In the genomic region with DNA sequence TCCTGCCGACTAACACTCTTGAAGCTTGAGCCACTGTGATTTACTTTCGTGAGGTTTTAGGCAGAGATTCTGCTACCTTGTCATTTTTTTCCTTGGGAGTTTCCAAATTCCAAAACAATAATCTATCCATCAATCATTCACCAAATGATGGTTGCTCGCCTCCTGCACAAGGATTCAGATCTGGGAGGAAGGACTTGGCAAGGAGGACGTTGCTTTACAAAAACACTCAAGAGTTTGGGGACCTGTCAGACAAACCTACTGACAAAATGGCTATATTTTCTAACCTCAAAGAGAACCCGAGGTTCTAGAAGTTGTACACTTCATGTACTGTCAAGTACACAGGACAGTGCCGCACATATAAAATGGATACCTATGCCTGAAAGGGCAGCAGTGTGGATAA, we compare ENCODE assay signal across 22 mouse cellular contexts.
"Had no signal": no experiment of that assay in that cellular context is flagged by ENCODE, and none has a peak within 500 bp of the region (broad histone marks: within the 10 kb centered on the region; RNA-seq: fewer than 3 reads in every experiment).

No protein-coding gene starts in this region.

- H3K27ac ChIP-seq: kidney, postnatal 0 days; layer of hippocampus, adult 2 months; limb, embryonic 10.5 days; limb, embryonic 13.5 days; liver, embryonic 12.5 days; liver, embryonic 15.5 days; macrophage; midbrain, embryonic 12.5 days; midbrain, embryonic 15.5 days; neural tube, embryonic 12.5 days; neural tube, embryonic 15.5 days; stomach, postnatal 0 days had no signal

- DNase-seq: kidney, postnatal 25 days; layer of hippocampus, adult 9-11 months; liver; lung, adult 18-20 months; right cerebral cortex, adult 18-20 months; right cerebral cortex, postnatal 14 days; right cerebral cortex, postnatal 4 days; thymus, adult 2 months; thymus, postnatal 14 days; thymus, postnatal 4 days had no signal

- H3K4me1 ChIP-seq: liver, embryonic 12.5 days had no signal

- H3K9me3 ChIP-seq: limb, embryonic 10.5 days; limb, embryonic 13.5 days; liver, embryonic 12.5 days; liver, embryonic 15.5 days; midbrain, embryonic 12.5 days; midbrain, embryonic 15.5 days; neural tube, embryonic 12.5 days; neural tube, embryonic 15.5 days had no signal

- H3K4me2 ChIP-seq: limb, embryonic 13.5 days; liver, embryonic 12.5 days; liver, embryonic 15.5 days; midbrain, embryonic 12.5 days; midbrain, embryonic 15.5 days; neural tube, embryonic 12.5 days; neural tube, embryonic 15.5 days had no signal

- ATAC-seq: liver, embryonic 12.5 days; midbrain, embryonic 15.5 days had no signal

- H3K27me3 ChIP-seq: limb, embryonic 13.5 days; liver, embryonic 12.5 days; liver, embryonic 15.5 days; midbrain, embryonic 15.5 days; neural tube, embryonic 12.5 days; neural tube, embryonic 15.5 days had no signal

- H3K36me3 ChIP-seq: limb, embryonic 10.5 days; limb, embryonic 13.5 days; liver, embryonic 12.5 days; liver, embryonic 15.5 days; midbrain, embryonic 12.5 days; midbrain, embryonic 15.5 days; neural tube, embryonic 12.5 days; neural tube, embryonic 15.5 days had no signal

- H3K9ac ChIP-seq: limb, embryonic 13.5 days; liver, embryonic 12.5 days; liver, embryonic 15.5 days; midbrain, embryonic 12.5 days; midbrain, embryonic 15.5 days; neural tube, embryonic 12.5 days; neural tube, embryonic 15.5 days had no signal

- H3K4me3 ChIP-seq: layer of hippocampus, adult 2 months; limb, embryonic 10.5 days; limb, embryonic 13.5 days; liver, embryonic 12.5 days; liver, embryonic 15.5 days; midbrain, embryonic 12.5 days; midbrain, embryonic 15.5 days; neural tube, embryonic 12.5 days; neural tube, embryonic 15.5 days had no signal
